Mouse (Mus musculus) layer of hippocampus, adult 18-20 months (tissue): Measurements from ENCODE around the gene Kctd14. TPM values are rescaled to one million over a fixed set of nuclear protein-coding genes. Genes with fewer than 3 reads are reported as not detected.

Experiments used
- total RNA-seq, 2 experiments: library from RNA; stranded (reverse); gene quantifications; 2 replicates each; pipeline ENCODE4 v1.2.3; 2021

Gene Kctd14
- total RNA-seq, 2 experiments from 2014 or later = 5.0 to 5.3 TPM

Other genes starting within 250 kb of the Kctd14 start
- gene Usp35, start 119.3 kb upstream of the Kctd14 start, total RNA-seq = 10 to 100 TPM; 14.7 to 16.2 TPM
- gene Kctd21, start 119.0 kb upstream of the Kctd14 start, total RNA-seq = 10 to 100 TPM; 15.0 to 16.0 TPM
- 10 to 100 TPM; 10.6 to 10.8 TPM for gene Alg8, start 79.7 kb upstream of the Kctd14 start, total RNA-seq
- 100 to 1,000 TPM; 221 to 224 TPM for gene Ndufc2, start 51.3 kb upstream of the Kctd14 start, total RNA-seq
- gene Thrsp, start 33.6 kb upstream of the Kctd14 start, total RNA-seq = 10 to 100 TPM; 41.0 to 47.8 TPM
- 10 to 100 TPM; 31.0 to 34.6 TPM for gene Ints4, start 29.6 kb downstream of the Kctd14 start, total RNA-seq
- gene Aamdc, start 128.2 kb downstream of the Kctd14 start, total RNA-seq = 10 to 100 TPM; 51.7 to 53.4 TPM
- gene Rsf1, start 128.6 kb downstream of the Kctd14 start, total RNA-seq = 10 to 100 TPM; 48.5 to 50.1 TPM
- gene Clns1a, start 245.3 kb downstream of the Kctd14 start, total RNA-seq = 10 to 100 TPM; 90.6 to 97.5 TPM